In the genomic region with DNA sequence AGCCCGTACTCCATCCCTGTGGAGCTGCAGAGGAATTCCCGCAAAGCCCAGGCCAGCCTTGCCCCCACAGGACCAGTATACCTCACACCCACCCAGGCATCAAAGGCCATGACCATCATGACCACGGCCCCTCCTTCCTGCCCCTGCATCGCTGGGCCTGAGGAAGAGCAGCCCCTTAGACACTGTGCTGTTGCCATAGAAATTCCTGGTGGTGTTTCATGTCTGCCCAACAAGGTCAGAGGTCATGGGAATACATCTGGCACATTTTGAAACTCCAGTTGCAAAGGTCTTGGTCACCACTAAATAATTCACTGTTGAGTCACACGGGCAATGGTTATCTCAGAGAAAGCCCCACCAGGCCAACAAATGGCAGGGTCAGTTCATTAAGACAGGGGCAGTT, we compare ENCODE assay signal across 12 mouse cellular contexts.
DNase-seq lines count a peak whose midpoint lies in the region; ATAC-seq and TF ChIP-seq lines count a peak whose summit lies in the region.
"Had no signal": no experiment of that assay in that cellular context is flagged by ENCODE, and none has a peak within 500 bp of the region (broad histone marks: within the 10 kb centered on the region; RNA-seq: fewer than 3 reads in every experiment).

No protein-coding gene starts in this region.

- 12% methylated on average over 5 of the region's 5 CpGs for WGBS in kidney, postnatal 0 days
- WGBS in forebrain, embryonic 12.5 days, result 40% methylated on average over 5 of the region's 5 CpGs
- 21% methylated on average over 5 of the region's 5 CpGs for WGBS in midbrain, embryonic 15.5 days

- H3K9ac ChIP-seq in kidney, postnatal 0 days (ENCODE audit: low read depth, low read length), result no peak overlapping the region
- no peak overlapping the region for H3K9ac ChIP-seq in forebrain, embryonic 12.5 days
- no peak overlapping the region for H3K9ac ChIP-seq in midbrain, embryonic 15.5 days

- DNase-seq in kidney, postnatal 0 days (ENCODE audit: low spot score), result no peak
- no peak for DNase-seq in kidney, adult 9 months
- peak; percentile 83 for DNase-seq in adrenal gland, adult 2 months
- DNase-seq in right cerebral cortex, adult 18-20 months, result no peak
- DNase-seq in cerebellum, adult 9-10 months, result no peak
- DNase-seq: cerebellum, postnatal 36 days; layer of hippocampus, postnatal 36 days; liver had no signal

- peaks cover 4% of the 10 kb centered on the region; the same call in 1 of the 2 replicates for H3K4me1 ChIP-seq in kidney, postnatal 0 days (replicated peaks; ENCODE audit: insufficient read depth, low read length)
- peaks cover 58% of the 10 kb centered on the region for H3K4me1 ChIP-seq in forebrain, embryonic 12.5 days
- peaks cover 68% of the 10 kb centered on the region for H3K4me1 ChIP-seq in midbrain, embryonic 15.5 days

- no peak overlapping the region for H3K4me3 ChIP-seq in kidney, postnatal 0 days (replicated peaks; ENCODE audit: low read depth, low read length)
- H3K4me3 ChIP-seq in forebrain, embryonic 12.5 days (replicated peaks), result no peak overlapping the region
- H3K4me3 ChIP-seq in midbrain, embryonic 15.5 days, result no peak overlapping the region

- H3K9me3 ChIP-seq in kidney, postnatal 0 days (replicated peaks; ENCODE audit: low read length), result no peaks in the 10 kb centered on the region
- H3K9me3 ChIP-seq in forebrain, embryonic 12.5 days, result no peaks in the 10 kb centered on the region
- no peaks in the 10 kb centered on the region for H3K9me3 ChIP-seq in midbrain, embryonic 15.5 days

- no peaks in the 10 kb centered on the region for H3K27me3 ChIP-seq in kidney, postnatal 0 days (ENCODE audit: insufficient read depth, low read length)
- peaks cover 26% of the 10 kb centered on the region for H3K27me3 ChIP-seq in forebrain, embryonic 12.5 days
- H3K27me3 ChIP-seq in midbrain, embryonic 15.5 days (replicated peaks), result no peaks in the 10 kb centered on the region

- no peaks in the 10 kb centered on the region for H3K36me3 ChIP-seq in kidney, postnatal 0 days (ENCODE audit: insufficient read depth, low read length)
- H3K36me3 ChIP-seq in forebrain, embryonic 12.5 days (replicated peaks), result no peaks in the 10 kb centered on the region
- H3K36me3 ChIP-seq in midbrain, embryonic 15.5 days (replicated peaks), result no peaks in the 10 kb centered on the region

- no peak overlapping the region for H3K4me2 ChIP-seq in kidney, postnatal 0 days (ENCODE audit: low read length)
- no peak overlapping the region for H3K4me2 ChIP-seq in forebrain, embryonic 12.5 days
- H3K4me2 ChIP-seq in midbrain, embryonic 15.5 days, result no peak overlapping the region
- H3K4me2 ChIP-seq: heart, embryonic 11.5 days had no signal

- no peak for TF ChIP-seq CTCF in kidney, postnatal 0 days (IDR thresholded peaks at IDR 0.05; ENCODE audit: low read depth)

- H3K27ac ChIP-seq in kidney, postnatal 0 days, result no peak overlapping the region
- H3K27ac ChIP-seq in forebrain, embryonic 12.5 days, result peak overlapping the region; percentile 75
- H3K27ac ChIP-seq in midbrain, embryonic 15.5 days, result peak overlapping the region; percentile 68

- ATAC-seq in kidney, postnatal 0 days (replicated peaks; ENCODE audit: low FRiP score, low read depth), result 0 out of 2 replicates have a peak, but pooled peaks have one; percentile 12
- ATAC-seq in forebrain, embryonic 12.5 days (ENCODE audit: low FRiP score), result no peak
- peak; percentile 28; the same call in 1 of the 2 replicates for ATAC-seq in midbrain, embryonic 15.5 days (replicated peaks)
- no peak for ATAC-seq in inflammation-experienced regulatory T-cells, adult 6 months

Comparison
In these comparisons a context has a peak if more than half of its experiments do, and no peak if none do; other contexts are left out.
1. ATAC-seq: peak in kidney, postnatal 0 days (single experiment) and midbrain, embryonic 15.5 days (single experiment); none in forebrain, embryonic 12.5 days (single experiment) and inflammation-experienced regulatory T-cells, adult 6 months (single experiment).